Mouse (Mus musculus): ENCODE data around the gene Sympk.

DNA sequence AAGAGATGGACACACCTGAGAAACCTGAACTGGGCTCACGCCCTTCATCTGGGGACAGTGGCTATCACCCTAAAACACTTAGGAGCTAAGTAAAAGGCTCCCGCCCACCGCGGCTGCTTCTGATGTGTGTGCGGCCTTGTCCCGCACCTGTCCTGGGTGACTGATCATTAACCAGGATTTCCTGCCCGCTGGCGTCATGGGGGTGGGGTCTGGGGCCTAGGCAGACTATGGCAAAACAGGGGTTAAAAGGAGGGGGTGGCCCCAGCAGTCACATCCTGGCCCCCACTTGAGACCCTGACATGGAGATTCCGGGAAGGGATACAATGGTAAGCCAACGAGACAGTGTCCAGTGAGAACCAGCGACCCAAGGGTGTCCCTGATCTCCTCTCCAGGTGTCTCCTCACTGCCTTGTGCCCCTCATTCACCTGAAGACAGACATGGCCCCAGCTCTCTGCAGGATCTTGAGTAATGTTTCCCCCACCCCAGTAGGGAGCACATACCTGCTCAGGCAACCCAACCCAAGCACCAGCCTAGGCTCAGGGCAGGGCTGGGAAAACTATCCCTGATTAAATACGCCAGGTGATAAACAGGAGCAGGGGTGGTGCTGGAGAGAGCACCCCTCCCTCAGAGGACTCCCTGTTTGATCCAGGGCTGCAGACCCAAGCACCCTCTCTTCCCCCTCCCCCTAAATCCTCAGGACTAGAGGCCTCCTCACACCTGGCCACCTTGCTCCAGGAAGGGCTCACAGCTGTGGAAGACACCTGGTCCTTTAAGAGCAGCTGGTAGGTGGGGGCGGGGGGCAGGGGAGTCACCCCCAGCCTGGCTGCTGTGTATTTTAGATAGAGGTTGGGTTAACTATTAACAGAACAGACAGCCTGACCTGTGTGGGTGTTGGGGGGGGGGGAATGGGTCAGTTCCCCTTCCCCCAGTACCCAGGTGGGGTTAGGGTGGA lies 16.9 kb upstream of the Sympk start:
- TF ChIP-seq POLR2A (IDR thresholded peaks at IDR 0.05; ENCODE audit: low read depth, low read length) = no peak
- TF ChIP-seq CTCF (IDR thresholded peaks at IDR 0.05; ENCODE audit: extremely low read depth, insufficient read length, insufficient replicate concordance, low read depth, low read length) = no peak
